Mouse (Mus musculus): Measurements from ENCODE around the gene Pcbp4. TPM values are rescaled to one million over a fixed set of nuclear protein-coding genes. Genes with fewer than 3 reads are reported as not detected.

Gene Pcbp4
- polyA plus RNA-seq, 1 experiment from 2014 or later: 166 TPM

- H3K27me3 ChIP-seq (ENCODE audit: control insufficient read depth, insufficient read depth, low read length): no peaks in the 10 kb centered on the region
- 91% methylated on average over 5 of the region's 5 CpGs for WGBS
- no peak overlapping the region for H3K27ac ChIP-seq (ENCODE audit: low read depth, low read length)
- H3K36me3 ChIP-seq (ENCODE audit: control insufficient read depth, insufficient read depth, low read length): no peaks in the 10 kb centered on the region
- no peak overlapping the region for H3K9ac ChIP-seq (replicated peaks; ENCODE audit: low read depth, low read length)
- peaks cover 9% of the 10 kb centered on the region for H3K4me1 ChIP-seq (ENCODE audit: control insufficient read depth, insufficient read depth, low read length)
- H3K4me2 ChIP-seq (ENCODE audit: low read depth, low read length): no peak overlapping the region
- ATAC-seq (ENCODE audit: low read depth): no peak
- no peaks in the 10 kb centered on the region for H3K9me3 ChIP-seq (ENCODE audit: control insufficient read depth, low read length)
- H3K4me3 ChIP-seq (ENCODE audit: low read depth, low read length): no peak overlapping the region
Measured at GRCm38 (mm10) chr9:106473753-106474105, 20.6 kb downstream of the Pcbp4 start.

GRCm38 (mm10) chr9:106474456-106474855 lies 21.4 kb downstream of the Pcbp4 start:
- Histone ChIP-seq H3K4me3 (ENCODE audit: low read depth, low read length) (no peak overlapping the region), H3K27me3 (ENCODE audit: control insufficient read depth, insufficient read depth, low read length) (no peaks in the 10 kb centered on the region), H3K27ac (ENCODE audit: low read depth, low read length) (no peak overlapping the region), H3K9ac (replicated peaks; ENCODE audit: low read depth, low read length) (0 out of 2 replicates have a peak overlapping the region, but pooled peaks have one; percentile 21), H3K9me3 (ENCODE audit: control insufficient read depth, low read length) (no peaks in the 10 kb centered on the region), H3K36me3 (ENCODE audit: control insufficient read depth, insufficient read depth, low read length) (no peaks in the 10 kb centered on the region), H3K4me1 (ENCODE audit: control insufficient read depth, insufficient read depth, low read length) (peaks cover 9% of the 10 kb centered on the region), H3K4me2 (ENCODE audit: low read depth, low read length) (no peak overlapping the region)
- WGBS: 6% methylated on average over 6 of the region's 6 CpGs
- ATAC-seq (ENCODE audit: low read depth): no peak

GRCm38 (mm10) chr9:106475046-106475445 lies 22.0 kb downstream of the Pcbp4 start:
- no peak overlapping the region for H3K4me3 ChIP-seq (ENCODE audit: low read depth, low read length)
- H3K4me1 ChIP-seq (ENCODE audit: control insufficient read depth, insufficient read depth, low read length): peaks cover 9% of the 10 kb centered on the region
- ATAC-seq (ENCODE audit: low read depth): no peak
- no peak overlapping the region for H3K4me2 ChIP-seq (ENCODE audit: low read depth, low read length)
- H3K27ac ChIP-seq (ENCODE audit: low read depth, low read length): no peak overlapping the region
- 73% methylated on average over 7 of the region's 7 CpGs for WGBS
- H3K27me3 ChIP-seq (ENCODE audit: control insufficient read depth, insufficient read depth, low read length): no peaks in the 10 kb centered on the region
- H3K9ac ChIP-seq (replicated peaks; ENCODE audit: low read depth, low read length): no peak overlapping the region
- H3K9me3 ChIP-seq (ENCODE audit: control insufficient read depth, low read length): no peaks in the 10 kb centered on the region
- no peaks in the 10 kb centered on the region for H3K36me3 ChIP-seq (ENCODE audit: control insufficient read depth, insufficient read depth, low read length)

- no peaks in the 10 kb centered on the region for H3K27me3 ChIP-seq (ENCODE audit: control insufficient read depth, insufficient read depth, low read length)
- H3K27ac ChIP-seq (ENCODE audit: low read depth, low read length): no peak within 1 kb of the TSS
- no peak within 1 kb of the TSS for H3K9ac ChIP-seq (replicated peaks; ENCODE audit: low read depth, low read length)
- peaks cover 9% of the 10 kb centered on the region for H3K4me1 ChIP-seq (ENCODE audit: control insufficient read depth, insufficient read depth, low read length)
- H3K36me3 ChIP-seq (ENCODE audit: control insufficient read depth, insufficient read depth, low read length): peaks cover 2% of the 10 kb centered on the region; the same call in 1 of the 2 replicates
- ATAC-seq (ENCODE audit: low read depth): no peak
- H3K4me3 ChIP-seq (ENCODE audit: low read depth, low read length): no peak within 1 kb of the TSS
- H3K9me3 ChIP-seq (ENCODE audit: control insufficient read depth, low read length): no peaks in the 10 kb centered on the region
- WGBS: 92% methylated on average over 10 of the region's 10 CpGs
- peak within 1 kb of the TSS; percentile 21; the same call in 1 of the 2 replicates for H3K4me2 ChIP-seq (ENCODE audit: low read depth, low read length)
Measured at GRCm38 (mm10) chr9:106475663-106476001, 22.5 kb downstream of the Pcbp4 start, which contains the start of gene Rrp9. Gene Rrp9, plus strand, starts transcription at chr9:106475963.

- H3K4me2 ChIP-seq (ENCODE audit: low read depth, low read length): peak overlapping the region; percentile 21; the same call in 1 of the 2 replicates
- H3K4me1 ChIP-seq (ENCODE audit: control insufficient read depth, insufficient read depth, low read length): peaks cover 9% of the 10 kb centered on the region
- H3K27me3 ChIP-seq (ENCODE audit: control insufficient read depth, insufficient read depth, low read length): no peaks in the 10 kb centered on the region
- H3K36me3 ChIP-seq (ENCODE audit: control insufficient read depth, insufficient read depth, low read length): peaks cover 7% of the 10 kb centered on the region; the same call in 1 of the 2 replicates
- H3K9me3 ChIP-seq (ENCODE audit: control insufficient read depth, low read length): no peaks in the 10 kb centered on the region
- H3K27ac ChIP-seq (ENCODE audit: low read depth, low read length): no peak overlapping the region
- no peak; the same call in 1 of the 2 replicates for ATAC-seq (ENCODE audit: low read depth)
- 43% methylated on average over 16 of the region's 16 CpGs for WGBS
- H3K4me3 ChIP-seq (ENCODE audit: low read depth, low read length): no peak overlapping the region
- no peak overlapping the region for H3K9ac ChIP-seq (replicated peaks; ENCODE audit: low read depth, low read length)
Measured at GRCm38 (mm10) chr9:106476002-106476923, 23.2 kb downstream of the Pcbp4 start.

GRCm38 (mm10) chr9:106476924-106477484 lies 23.9 kb downstream of the Pcbp4 start, which contains the start of gene Parp3:
Gene Parp3, minus strand, starts transcription at chr9:106476949.
- WGBS: under 1% methylated on average over 41 of the region's 41 CpGs

GRCm38 (mm10) chr9:106477649-106478048 lies 24.6 kb downstream of the Pcbp4 start:
- Histone ChIP-seq H3K9me3 (ENCODE audit: control insufficient read depth, low read length) (no peaks in the 10 kb centered on the region), H3K9ac (replicated peaks; ENCODE audit: low read depth, low read length) (peak overlapping the region; percentile 57), H3K27ac (ENCODE audit: low read depth, low read length) (no peak overlapping the region), H3K4me1 (ENCODE audit: control insufficient read depth, insufficient read depth, low read length) (peaks cover 9% of the 10 kb centered on the region), H3K4me2 (ENCODE audit: low read depth, low read length) (peak overlapping the region; percentile 87), H3K4me3 (ENCODE audit: low read depth, low read length) (peak overlapping the region; percentile 62), H3K36me3 (ENCODE audit: control insufficient read depth, insufficient read depth, low read length) (peaks cover 7% of the 10 kb centered on the region; the same call in 1 of the 2 replicates), H3K27me3 (ENCODE audit: control insufficient read depth, insufficient read depth, low read length) (no peaks in the 10 kb centered on the region)
- no peak for ATAC-seq (ENCODE audit: low read depth)
- WGBS: 5% methylated on average over 16 of the region's 16 CpGs

More at GRCm38 (mm10) chr9:106476924-106477484, 23.9 kb downstream of the Pcbp4 start, which contains the start of gene Parp3:
- H3K27me3 ChIP-seq (ENCODE audit: control insufficient read depth, insufficient read depth, low read length): no peaks in the 10 kb centered on the region
- peaks cover 7% of the 10 kb centered on the region; the same call in 1 of the 2 replicates for H3K36me3 ChIP-seq (ENCODE audit: control insufficient read depth, insufficient read depth, low read length)
- H3K4me1 ChIP-seq (ENCODE audit: control insufficient read depth, insufficient read depth, low read length): peaks cover 9% of the 10 kb centered on the region
- H3K27ac ChIP-seq (ENCODE audit: low read depth, low read length): no peak within 1 kb of the TSS
- peak within 1 kb of the TSS; percentile 62 for H3K4me3 ChIP-seq (ENCODE audit: low read depth, low read length)
- peak within 1 kb of the TSS; percentile 87 for H3K4me2 ChIP-seq (ENCODE audit: low read depth, low read length)
- no peaks in the 10 kb centered on the region for H3K9me3 ChIP-seq (ENCODE audit: control insufficient read depth, low read length)
- peak within 1 kb of the TSS; percentile 57 for H3K9ac ChIP-seq (replicated peaks; ENCODE audit: low read depth, low read length)
- peak; percentile 98 for ATAC-seq (ENCODE audit: low read depth)

GRCm38 (mm10) chr9:106478101-106478500 lies 25.0 kb downstream of the Pcbp4 start:
- H3K27ac ChIP-seq (ENCODE audit: low read depth, low read length): no peak overlapping the region
- peak overlapping the region; percentile 57 for H3K9ac ChIP-seq (replicated peaks; ENCODE audit: low read depth, low read length)
- H3K9me3 ChIP-seq (ENCODE audit: control insufficient read depth, low read length): no peaks in the 10 kb centered on the region
- H3K4me1 ChIP-seq (ENCODE audit: control insufficient read depth, insufficient read depth, low read length): peaks cover 9% of the 10 kb centered on the region
- H3K27me3 ChIP-seq (ENCODE audit: control insufficient read depth, insufficient read depth, low read length): no peaks in the 10 kb centered on the region
- peaks cover 7% of the 10 kb centered on the region; the same call in 1 of the 2 replicates for H3K36me3 ChIP-seq (ENCODE audit: control insufficient read depth, insufficient read depth, low read length)
- ATAC-seq (ENCODE audit: low read depth): no peak
- 85% methylated on average over 9 of the region's 9 CpGs for WGBS
- H3K4me2 ChIP-seq (ENCODE audit: low read depth, low read length): peak overlapping the region; percentile 87
- H3K4me3 ChIP-seq (ENCODE audit: low read depth, low read length): peak overlapping the region; percentile 62

- H3K27ac ChIP-seq (ENCODE audit: low read depth, low read length): no peak overlapping the region
- H3K4me3 ChIP-seq (ENCODE audit: low read depth, low read length): no peak overlapping the region
- no peak overlapping the region for H3K9ac ChIP-seq (replicated peaks; ENCODE audit: low read depth, low read length)
- peaks cover 6% of the 10 kb centered on the region for H3K4me1 ChIP-seq (ENCODE audit: control insufficient read depth, insufficient read depth, low read length)
- H3K36me3 ChIP-seq (ENCODE audit: control insufficient read depth, insufficient read depth, low read length): peaks cover 10% of the 10 kb centered on the region
- no peaks in the 10 kb centered on the region for H3K9me3 ChIP-seq (ENCODE audit: control insufficient read depth, low read length)
- WGBS: 92% methylated on average over 7 of the region's 7 CpGs
- H3K27me3 ChIP-seq (ENCODE audit: control insufficient read depth, insufficient read depth, low read length): no peaks in the 10 kb centered on the region
- no peak overlapping the region for H3K4me2 ChIP-seq (ENCODE audit: low read depth, low read length)
- ATAC-seq (ENCODE audit: low read depth): no peak
Measured at GRCm38 (mm10) chr9:106480541-106480940, 27.4 kb downstream of the Pcbp4 start.
